Comparison of ENCODE assay signal across 15 mouse cellular contexts in genomic region chr4:131160135-131160534, GRCm38 (mm10).
A peak's percentile ranks its signal among the peaks of the same experiment; 100 is the strongest.
DNase-seq lines count a peak whose midpoint lies in the region; ATAC-seq and TF ChIP-seq lines count a peak whose summit lies in the region.
"Had no signal": no experiment of that assay in that cellular context is flagged by ENCODE, and none has a peak within 500 bp of the region (broad histone marks: within the 10 kb centered on the region; RNA-seq: fewer than 3 reads in every experiment).

No protein-coding gene starts in this region.

- no peaks in the 10 kb centered on the region for H3K36me3 ChIP-seq in forebrain, postnatal 0 days (ENCODE audit: insufficient read depth)
- no peaks in the 10 kb centered on the region for H3K36me3 ChIP-seq in midbrain, embryonic 13.5 days
- H3K36me3 ChIP-seq in intestine, embryonic 15.5 days = no peaks in the 10 kb centered on the region
- H3K36me3 ChIP-seq: neural tube, embryonic 12.5 days; stomach, embryonic 15.5 days had no signal

- no peak for TF ChIP-seq CTCF in forebrain, postnatal 0 days (IDR thresholded peaks at IDR 0.05; ENCODE audit: low read depth)

- peak; percentile 15 for DNase-seq in brain, adult 2 months (ENCODE audit: low read depth, low spot score)
- peak; percentile 40 to 48 for DNase-seq in cerebellum, postnatal 14 days
- DNase-seq in forebrain, postnatal 0 days = no peak
- DNase-seq in ovary, postnatal 10 days (ENCODE audit: low spot score) = no peak
- DNase-seq in adrenal gland, adult 18-20 months (ENCODE audit: low spot score in 2 of 2) = no peak
- DNase-seq: heart, postnatal 14 days; kidney, adult 9 months; left cerebral cortex, postnatal 4 days; lung, adult 18-20 months; right cerebral cortex, postnatal 4 days had no signal

- H3K4me2 ChIP-seq in forebrain, postnatal 0 days (ENCODE audit: low read depth) = no peak overlapping the region
- no peak overlapping the region; the same call in 1 of the 2 replicates for H3K4me2 ChIP-seq in midbrain, embryonic 13.5 days (replicated peaks)
- no peak overlapping the region for H3K4me2 ChIP-seq in intestine, embryonic 15.5 days (replicated peaks)
- H3K4me2 ChIP-seq: neural tube, embryonic 12.5 days; stomach, embryonic 15.5 days had no signal

- no peaks in the 10 kb centered on the region for H3K27me3 ChIP-seq in forebrain, postnatal 0 days (ENCODE audit: insufficient read depth, low read length)
- H3K27me3 ChIP-seq in midbrain, embryonic 13.5 days = no peaks in the 10 kb centered on the region
- H3K27me3 ChIP-seq in intestine, embryonic 15.5 days (replicated peaks) = no peaks in the 10 kb centered on the region
- H3K27me3 ChIP-seq: neural tube, embryonic 12.5 days; stomach, embryonic 15.5 days had no signal

- peaks cover 10% of the 10 kb centered on the region; the same call in 1 of the 2 replicates for H3K4me1 ChIP-seq in forebrain, postnatal 0 days (ENCODE audit: insufficient read depth)
- peaks cover 39% of the 10 kb centered on the region for H3K4me1 ChIP-seq in midbrain, embryonic 13.5 days (replicated peaks)
- H3K4me1 ChIP-seq in intestine, embryonic 15.5 days (replicated peaks) = no peaks in the 10 kb centered on the region
- H3K4me1 ChIP-seq: stomach, embryonic 15.5 days had no signal

- H3K4me3 ChIP-seq in forebrain, postnatal 0 days (ENCODE audit: low read depth, low read length) = no peak overlapping the region
- no peak overlapping the region for H3K4me3 ChIP-seq in midbrain, embryonic 13.5 days (replicated peaks)
- no peak overlapping the region for H3K4me3 ChIP-seq in intestine, embryonic 15.5 days (replicated peaks)
- H3K4me3 ChIP-seq: layer of hippocampus, adult 2 months; neural tube, embryonic 12.5 days; stomach, embryonic 15.5 days had no signal

- no peaks in the 10 kb centered on the region for H3K9me3 ChIP-seq in forebrain, postnatal 0 days (ENCODE audit: low read length)
- H3K9me3 ChIP-seq in midbrain, embryonic 13.5 days = no peaks in the 10 kb centered on the region
- H3K9me3 ChIP-seq in intestine, embryonic 15.5 days = no peaks in the 10 kb centered on the region
- H3K9me3 ChIP-seq: neural tube, embryonic 12.5 days; stomach, embryonic 15.5 days had no signal

- WGBS in forebrain, postnatal 0 days = 19% methylated on average over 5 of the region's 5 CpGs
- WGBS in midbrain, embryonic 13.5 days = 12% methylated on average over 5 of the region's 5 CpGs
- 35% methylated on average over 5 of the region's 5 CpGs for WGBS in intestine, embryonic 15.5 days

- H3K27ac ChIP-seq in forebrain, postnatal 0 days (ENCODE audit: low read depth, low read length) = no peak overlapping the region
- peak overlapping the region; percentile 22; the same call in 1 of the 2 replicates for H3K27ac ChIP-seq in midbrain, embryonic 13.5 days
- no peak overlapping the region for H3K27ac ChIP-seq in intestine, embryonic 15.5 days
- H3K27ac ChIP-seq: layer of hippocampus, adult 2 months; neural tube, embryonic 12.5 days; stomach, embryonic 15.5 days had no signal

- H3K9ac ChIP-seq in forebrain, postnatal 0 days = no peak overlapping the region
- peak overlapping the region; percentile 33; the same call in 1 of the 2 replicates for H3K9ac ChIP-seq in midbrain, embryonic 13.5 days (replicated peaks)
- H3K9ac ChIP-seq in intestine, embryonic 15.5 days = no peak overlapping the region
- H3K9ac ChIP-seq: neural tube, embryonic 12.5 days; stomach, embryonic 15.5 days had no signal

- ATAC-seq in forebrain, postnatal 0 days = peak; percentile 27; the same call in 1 of the 2 replicates
- ATAC-seq in midbrain, embryonic 13.5 days = peak; percentile 71
- no peak for ATAC-seq in intestine, embryonic 15.5 days

Comparison
In these comparisons a context has a peak if more than half of its experiments do, and no peak if none do; other contexts are left out.
1. DNase-seq: peak in brain, adult 2 months (single experiment) and cerebellum, postnatal 14 days (2 of 2); none in forebrain, postnatal 0 days (single experiment), ovary, postnatal 10 days (single experiment) and adrenal gland, adult 18-20 months (0 of 2).